Mouse (Mus musculus): Measurements from ENCODE around the gene Rhoj.
"Not testable (repeated sequence)": the region's sequence is repeated elsewhere in the genome, so short reads cannot be mapped to it uniquely, and the experiment has no call there.

Rhoj gene

DNA sequence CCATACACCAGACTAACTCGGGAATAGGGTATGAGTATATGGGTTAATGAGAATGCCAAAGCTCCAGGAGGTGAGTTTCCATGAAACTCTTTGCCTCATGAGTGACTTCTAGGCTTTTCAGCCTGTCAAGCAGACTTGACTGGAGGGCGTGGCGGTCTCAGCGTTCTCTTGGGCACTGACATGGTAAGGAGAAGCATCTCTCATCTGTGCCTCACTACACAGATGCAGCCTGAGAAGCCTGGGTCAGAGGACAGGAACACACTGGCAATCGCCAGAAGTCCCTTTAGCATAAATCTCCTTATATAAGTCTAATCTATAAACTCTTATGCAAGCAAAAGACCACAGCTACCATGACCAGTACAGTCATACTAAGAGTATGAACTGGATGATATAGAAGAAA lies 41.4 kb downstream of the Rhoj start:
- DNase-seq (ENCODE audit: low read depth, low spot score): not testable (repeated sequence)

DNA sequence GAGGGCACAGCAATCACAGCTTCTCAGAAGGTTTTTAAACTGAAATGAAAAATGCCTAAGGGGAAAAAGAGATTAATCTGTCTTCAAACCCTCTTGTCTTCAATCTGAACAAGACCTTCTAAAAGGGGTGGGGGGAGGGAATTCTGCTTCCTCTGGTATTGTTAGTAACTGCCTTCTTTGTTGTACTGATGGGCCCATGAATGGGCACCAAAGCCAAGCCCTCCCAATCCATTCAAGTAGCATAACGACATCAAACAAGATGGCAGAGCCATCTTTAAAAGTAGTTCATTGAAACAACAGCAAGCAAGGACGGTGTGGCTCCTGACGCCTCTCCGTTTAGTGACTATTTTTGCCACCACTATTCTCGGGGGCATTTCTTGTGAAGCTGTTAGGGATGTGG lies 42.6 kb downstream of the Rhoj start:
- no peak for DNase-seq (ENCODE audit: low read depth, low spot score)

DNA sequence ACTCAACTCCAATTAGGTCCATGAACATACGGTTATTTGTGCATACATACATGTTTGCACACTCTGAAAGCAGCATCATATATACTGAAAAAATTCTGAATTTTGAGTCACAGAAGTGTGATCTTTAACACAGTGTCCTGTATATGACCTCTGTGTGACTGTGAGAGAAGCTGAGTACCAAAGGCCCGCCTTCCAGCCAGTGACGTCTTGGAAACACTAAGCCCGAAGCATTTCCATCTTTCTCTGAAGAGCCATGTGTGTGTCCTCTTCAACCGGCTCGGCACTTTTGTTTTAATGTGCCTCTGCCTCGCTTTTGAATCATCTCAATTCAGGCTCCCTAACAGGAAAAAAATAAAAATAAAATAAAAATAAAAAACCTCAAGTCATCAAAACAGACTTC lies 43.7 kb downstream of the Rhoj start:
- no peak for DNase-seq (ENCODE audit: low read depth, low spot score)

DNA sequence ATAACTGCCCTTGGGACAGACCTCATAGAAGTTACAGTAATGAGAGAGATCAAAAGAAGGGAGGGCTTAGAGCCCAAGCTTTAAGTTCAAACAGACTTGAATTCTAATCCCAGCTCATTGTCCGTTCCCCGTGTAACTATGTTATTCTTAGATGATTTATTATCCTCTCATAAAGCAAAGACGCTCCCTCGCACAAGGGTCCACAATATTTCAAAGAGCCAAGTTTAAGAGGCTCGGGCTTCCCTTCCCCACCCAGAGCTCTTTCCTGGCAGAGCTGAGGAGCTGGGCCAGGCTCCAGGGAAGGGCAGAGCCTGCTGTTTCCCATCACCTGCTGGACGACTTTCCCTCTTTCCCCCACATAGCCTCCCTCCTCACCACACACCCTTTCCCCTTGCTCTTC lies 44.3 kb downstream of the Rhoj start:
- no peak for DNase-seq (ENCODE audit: low read depth, low spot score)

DNA sequence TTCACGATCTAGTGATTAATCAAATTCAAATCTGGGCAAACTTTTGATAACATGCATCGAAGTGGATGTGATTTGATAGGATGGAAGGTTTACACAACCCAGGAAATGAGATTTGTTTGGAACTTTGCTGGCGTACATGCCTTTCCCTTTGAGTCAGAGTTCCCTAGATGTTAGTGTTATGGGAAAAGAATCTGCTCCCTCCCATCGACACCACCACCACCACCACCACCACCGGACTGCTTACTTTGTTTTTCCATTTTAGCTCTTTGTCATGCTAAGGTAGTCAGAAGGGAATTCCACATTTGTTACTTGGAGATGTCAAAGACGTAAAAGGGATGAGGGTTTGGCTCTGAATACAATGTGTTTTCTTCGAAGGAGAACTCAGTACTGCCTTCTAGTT lies 46.2 kb downstream of the Rhoj start:
- peak; percentile 79 for DNase-seq (ENCODE audit: low read depth, low spot score)

DNA sequence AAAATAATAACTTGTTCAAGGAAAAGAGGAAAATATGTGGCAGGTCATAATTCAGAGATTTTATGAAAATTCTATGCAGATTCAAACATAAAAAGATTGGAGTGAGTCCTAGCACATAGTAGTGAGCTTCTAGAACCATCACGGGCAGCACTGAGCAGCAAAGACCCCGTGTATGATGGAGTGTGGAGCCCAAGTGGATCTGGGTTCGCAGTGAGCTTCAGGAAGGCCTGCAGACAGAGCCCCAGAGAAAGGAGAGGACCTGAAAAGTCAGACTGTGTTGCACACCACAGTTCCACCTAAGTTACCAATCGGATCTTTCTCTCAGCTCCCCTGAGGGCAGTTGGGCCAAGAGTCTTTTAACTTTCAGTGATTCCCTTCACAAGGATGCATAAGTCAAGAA lies 49.7 kb downstream of the Rhoj start:
- DNase-seq (ENCODE audit: low read depth, low spot score): no peak

DNA sequence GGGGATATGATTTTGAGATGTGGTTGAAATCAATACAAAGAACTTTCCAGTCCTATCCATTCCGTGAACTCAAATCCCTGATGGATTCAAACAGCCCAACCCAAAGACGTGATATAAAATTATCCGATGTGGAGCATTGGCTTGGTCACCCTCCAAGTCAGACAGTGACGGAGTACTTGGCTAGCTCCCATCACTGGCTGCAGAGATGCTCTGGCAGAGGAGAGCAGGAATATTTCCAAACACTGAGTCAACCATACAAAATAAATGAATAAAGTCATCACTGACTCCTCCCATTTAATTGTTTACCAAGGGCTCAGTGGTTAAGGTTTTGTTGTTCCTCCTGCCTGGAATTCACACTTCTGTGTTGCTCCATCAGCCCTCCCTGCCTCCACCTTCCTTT lies 50.6 kb downstream of the Rhoj start:
- peak; percentile 89 for DNase-seq (ENCODE audit: low read depth, low spot score)

DNA sequence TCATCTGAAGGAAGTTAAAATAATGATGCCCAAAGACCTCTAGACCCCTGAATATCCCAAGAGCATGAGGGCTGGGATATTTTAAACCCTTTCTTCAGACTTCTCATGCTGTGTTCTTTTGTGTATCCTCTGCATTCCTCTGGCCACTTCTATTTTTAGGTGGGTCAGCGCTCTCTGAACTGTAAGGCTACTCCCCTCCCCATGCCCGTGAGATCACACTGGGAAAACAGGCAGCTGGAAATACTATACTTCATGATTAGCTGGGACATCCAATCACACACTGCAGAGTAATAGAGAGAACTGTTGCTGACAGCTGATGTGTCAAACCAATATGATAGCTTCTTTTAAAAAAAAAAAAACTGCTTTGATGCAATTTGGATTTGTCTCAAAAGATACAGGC lies 51.4 kb downstream of the Rhoj start:
- no peak for DNase-seq (ENCODE audit: low read depth, low spot score)

DNA sequence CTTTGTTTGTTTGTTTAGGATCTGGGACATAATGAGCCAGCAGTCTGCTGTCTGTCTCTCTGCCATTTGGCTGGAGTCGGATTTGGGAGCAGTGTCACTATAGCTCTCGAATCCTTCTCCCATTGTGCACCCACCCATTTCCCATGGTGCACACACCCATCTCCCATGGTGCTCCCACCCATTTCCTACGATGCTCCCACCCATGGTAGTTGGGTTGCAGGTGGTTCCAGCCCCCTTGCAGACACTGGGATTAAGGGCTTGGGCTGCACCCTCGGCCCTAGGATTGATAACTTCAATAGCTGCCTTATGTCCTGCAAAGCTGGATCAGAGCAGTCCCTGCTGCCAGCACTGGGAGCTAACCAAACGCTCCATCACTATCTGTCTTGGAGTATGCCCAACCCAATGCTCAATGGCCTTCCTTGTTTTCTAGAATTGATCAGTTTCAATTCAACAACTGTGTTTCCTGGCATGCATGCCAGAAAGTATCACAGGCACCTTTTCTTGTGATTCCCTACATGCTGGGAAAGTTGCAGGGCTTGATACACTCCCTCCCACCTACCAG lies 51.9 kb downstream of the Rhoj start:
- no peak for DNase-seq (ENCODE audit: low read depth, low spot score)

DNA sequence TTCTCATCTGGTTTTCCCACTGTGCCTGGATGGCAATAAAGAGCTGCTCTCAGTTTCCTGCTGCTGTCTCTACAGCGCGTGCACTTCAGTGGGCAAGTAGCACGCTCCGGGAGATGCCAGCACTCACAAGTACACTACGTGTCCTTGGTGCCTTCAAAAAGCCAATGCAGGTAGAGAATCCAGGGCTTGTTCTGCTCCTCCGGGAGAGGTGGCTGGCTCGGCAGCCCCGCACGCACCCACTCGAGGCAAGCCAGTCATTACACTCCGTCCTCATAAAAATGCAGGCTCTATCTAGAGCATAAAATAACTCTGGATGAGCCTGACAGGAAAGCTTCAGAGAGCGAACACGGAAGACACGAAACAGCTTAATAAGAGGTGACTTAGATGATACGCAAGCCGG lies 54.3 kb downstream of the Rhoj start:
- DNase-seq (ENCODE audit: low read depth, low spot score): no peak

DNA sequence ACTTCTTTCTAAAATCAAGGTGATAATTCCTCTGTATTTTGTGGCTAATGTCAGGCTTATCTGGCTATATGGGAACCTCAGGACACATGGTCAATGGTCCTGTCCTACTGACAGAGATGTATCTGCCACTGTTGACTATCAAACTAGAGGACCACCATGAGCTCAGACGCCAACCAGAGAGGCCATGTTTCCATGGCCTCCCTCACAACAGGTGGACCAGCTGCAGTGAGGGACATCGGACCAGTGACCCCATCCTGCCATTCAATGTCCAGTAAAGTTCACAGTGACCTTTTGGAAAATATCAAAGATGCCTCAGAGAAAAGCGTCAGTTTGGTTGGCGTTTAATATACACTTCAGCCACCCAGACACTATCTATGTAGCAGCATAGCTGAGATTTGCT lies 56.3 kb downstream of the Rhoj start:
- DNase-seq (ENCODE audit: low read depth, low spot score): no peak

DNA sequence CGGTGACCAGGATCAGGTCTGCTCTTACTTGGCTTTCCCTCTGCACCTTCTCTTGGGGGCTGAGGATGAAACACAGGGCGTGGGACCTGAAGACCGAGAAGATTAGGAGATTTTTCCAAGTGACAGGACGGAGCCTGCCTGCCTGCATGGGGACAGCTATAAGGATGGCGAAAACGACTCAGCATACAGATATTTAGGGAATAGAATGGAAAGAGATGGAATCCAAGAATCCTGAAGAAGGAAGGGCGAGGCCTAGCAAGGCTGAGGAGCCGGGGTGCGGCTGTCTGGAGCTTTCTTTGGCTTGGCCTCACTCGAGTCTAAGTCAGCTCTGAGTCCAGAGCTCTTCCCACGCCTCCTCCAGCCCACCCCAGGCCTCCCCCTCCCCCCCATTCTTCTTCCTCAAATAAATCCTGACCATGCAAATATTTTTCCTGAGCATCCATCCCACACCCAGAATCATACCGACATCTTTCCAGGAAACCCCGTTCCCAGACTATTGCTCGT lies 57.6 kb downstream of the Rhoj start:
- DNase-seq (ENCODE audit: low read depth, low spot score): no peak

DNA sequence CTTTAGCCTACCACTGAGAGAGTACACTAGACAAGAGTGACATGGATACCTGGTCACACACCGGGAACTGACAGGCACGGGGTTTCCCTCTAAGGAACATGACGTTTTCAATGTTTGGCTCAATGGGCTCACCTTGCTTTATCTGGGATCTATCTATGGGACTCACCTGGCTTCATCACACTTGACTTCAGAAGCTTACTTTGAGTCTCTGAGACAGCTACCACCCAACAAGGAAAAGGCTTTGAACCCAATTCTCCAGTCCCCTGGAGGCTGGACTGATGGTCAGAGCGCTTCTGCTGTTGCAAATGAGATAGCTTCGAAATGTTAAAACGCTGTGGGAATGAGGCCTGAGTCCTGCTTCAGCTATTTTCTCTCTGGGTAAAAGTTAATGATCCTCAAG lies 59.2 kb downstream of the Rhoj start:
- no peak for DNase-seq (ENCODE audit: low read depth, low spot score)

DNA sequence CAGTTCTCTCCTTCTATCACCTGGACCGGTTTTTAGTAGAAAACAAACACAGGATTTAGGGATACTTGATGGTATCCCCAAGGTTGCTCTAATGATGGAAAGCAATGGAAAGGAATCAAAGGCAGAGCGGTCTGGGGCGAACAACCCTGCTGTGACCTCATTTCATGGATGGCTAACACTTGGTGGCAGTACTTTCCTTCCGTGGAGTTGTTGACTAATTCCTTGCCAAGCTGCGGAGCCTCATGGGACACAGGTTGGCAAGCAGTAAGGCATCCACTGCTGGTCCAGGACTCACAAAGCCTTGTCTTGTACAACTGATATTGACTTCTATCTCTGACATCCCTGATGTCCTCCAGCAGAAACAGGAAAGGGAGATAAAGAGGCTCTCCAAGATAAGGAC lies 60.4 kb downstream of the Rhoj start:
- DNase-seq (ENCODE audit: low read depth, low spot score): no peak

DNA sequence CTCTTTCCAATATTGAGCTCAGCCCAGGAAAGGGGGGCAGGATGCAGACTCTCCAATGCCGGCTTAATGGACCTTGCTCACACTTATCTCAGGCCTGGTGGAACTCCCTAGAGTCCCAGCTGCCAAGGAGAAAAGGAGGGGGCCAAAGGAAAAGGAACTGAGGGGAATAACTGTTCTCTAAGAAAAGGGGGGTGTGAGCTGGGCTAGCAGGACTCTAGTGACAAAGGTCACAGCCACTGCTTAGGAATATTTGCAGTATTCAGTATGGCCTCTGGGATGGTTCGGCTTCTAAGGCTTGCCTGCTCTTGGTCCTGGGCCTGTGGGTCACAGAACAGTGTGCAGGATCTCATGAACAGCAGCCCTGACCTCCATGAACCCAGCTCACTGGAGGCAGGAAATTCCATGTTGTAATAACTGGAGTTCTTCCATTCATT lies 61.3 kb downstream of the Rhoj start:
- peak; percentile 65 for DNase-seq (ENCODE audit: low read depth, low spot score)

DNA sequence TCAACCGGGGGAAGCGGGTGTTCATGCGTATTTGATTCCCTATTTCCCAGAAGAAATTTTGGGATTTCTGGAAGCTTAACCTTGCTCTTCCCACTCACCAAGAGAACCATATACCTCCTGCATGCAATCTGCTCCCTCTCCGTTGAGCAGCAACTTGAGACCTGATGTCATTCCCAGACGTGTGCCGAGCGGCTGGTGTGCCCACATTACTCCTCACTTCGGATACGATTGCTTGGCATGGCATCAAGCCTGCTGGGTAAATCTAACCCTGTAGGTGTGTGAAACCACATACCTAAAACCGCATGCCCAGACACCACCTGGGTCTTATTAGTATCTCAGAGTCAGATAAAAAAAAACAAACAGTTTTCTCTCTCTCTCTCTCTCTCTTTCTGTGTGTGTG lies 66.3 kb downstream of the Rhoj start:
- DNase-seq (ENCODE audit: low read depth, low spot score): no peak

DNA sequence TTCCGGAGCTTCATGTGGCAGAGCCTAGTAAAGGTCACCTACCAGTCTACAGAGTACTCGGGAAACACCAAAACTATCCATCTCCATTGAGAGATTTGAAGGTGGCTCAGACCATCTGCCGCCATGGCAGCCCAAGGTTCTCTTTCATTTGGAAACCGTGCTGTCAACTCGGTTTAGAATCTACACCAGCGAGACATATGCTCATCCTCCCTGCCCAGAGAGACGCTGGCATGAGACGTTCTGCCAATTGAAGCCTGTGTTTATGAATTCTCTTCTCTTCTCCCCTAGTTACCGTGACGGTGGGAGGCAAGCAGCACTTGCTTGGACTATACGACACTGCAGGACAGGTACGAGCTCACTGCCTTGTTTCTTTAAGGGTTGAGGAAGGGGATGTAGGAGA lies 66.9 kb downstream of the Rhoj start:
- DNase-seq (ENCODE audit: low read depth, low spot score): no peak

DNA sequence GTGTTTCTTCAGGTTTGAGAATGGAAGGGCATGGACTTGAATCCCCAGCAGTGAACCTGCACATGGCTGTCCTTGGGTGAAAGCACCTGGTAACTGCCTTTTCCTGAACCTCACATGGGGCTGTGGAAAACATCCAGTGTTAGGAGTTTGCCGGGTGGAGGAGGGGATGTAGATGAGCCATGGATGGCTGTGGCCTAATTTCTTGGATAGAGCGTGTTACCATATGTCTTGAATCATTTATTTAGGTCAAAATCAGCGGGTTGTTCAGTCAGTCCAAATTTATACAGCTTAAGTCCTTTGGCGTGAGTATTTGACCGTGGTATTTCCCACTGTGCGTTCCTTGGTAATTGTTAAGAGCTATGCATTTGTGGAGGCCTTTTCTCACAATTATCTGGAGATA lies 68.0 kb downstream of the Rhoj start:
- no peak for DNase-seq (ENCODE audit: low read depth, low spot score)

DNA sequence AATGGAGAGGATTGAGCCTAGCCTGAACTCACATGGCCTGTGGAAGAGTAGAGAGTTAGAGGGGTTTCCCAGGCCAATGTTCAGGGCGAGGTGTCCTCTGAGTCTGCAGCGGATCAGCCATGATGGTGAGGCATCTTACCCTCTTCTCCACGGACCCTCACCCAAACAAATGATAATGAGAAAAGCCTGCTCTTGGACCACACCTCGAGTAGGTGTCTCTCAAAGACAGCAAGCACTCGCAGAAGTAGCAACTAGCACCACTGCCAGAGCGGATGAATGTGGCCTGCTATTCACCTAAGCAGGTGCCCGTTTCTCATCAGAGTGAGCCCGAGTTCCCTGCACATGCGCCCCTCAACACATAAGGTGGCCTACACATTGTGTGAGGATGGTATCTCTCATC lies 78.6 kb downstream of the Rhoj start:
- no peak for DNase-seq (ENCODE audit: low read depth, low spot score)

DNA sequence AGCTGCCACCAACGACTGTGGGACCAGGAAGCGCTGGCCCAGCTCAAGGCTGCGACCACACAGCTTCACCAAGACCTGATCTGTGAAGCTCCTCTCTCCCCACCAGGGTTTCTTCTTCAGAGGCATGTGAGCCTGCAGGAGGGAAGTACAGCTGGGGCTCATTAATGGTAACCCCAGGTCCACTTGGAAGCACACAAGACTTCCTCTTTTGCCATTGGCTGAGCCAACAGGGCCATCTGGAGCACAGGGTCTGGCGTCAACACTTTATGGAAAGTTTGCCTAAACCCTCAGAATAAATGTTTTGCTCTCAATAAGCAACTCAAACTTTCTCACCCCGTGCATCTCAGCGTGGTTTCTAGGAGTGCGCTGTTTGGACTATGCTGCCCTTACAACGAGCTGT lies 79.0 kb downstream of the Rhoj start:
- DNase-seq (ENCODE audit: low read depth, low spot score): no peak

DNA sequence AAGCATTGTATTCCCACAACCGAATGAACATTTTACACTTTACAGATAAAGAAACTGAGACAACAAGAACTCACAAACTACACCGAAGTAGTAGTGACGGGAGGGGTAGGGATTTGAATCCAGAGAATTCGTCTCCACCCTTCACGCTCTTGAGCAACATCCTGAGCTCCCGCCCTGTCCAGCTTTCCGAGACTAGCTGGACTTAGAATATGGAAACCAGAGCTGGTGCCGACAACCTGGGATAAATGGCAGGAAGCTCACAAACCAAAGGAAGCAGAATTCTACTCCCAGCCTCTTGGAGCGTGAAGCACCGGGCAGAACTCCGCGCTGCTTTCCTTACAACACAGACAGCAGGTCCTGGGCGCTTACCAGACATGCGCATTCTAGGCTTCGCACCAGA lies 79.7 kb downstream of the Rhoj start:
- DNase-seq (ENCODE audit: low read depth, low spot score): no peak

DNA sequence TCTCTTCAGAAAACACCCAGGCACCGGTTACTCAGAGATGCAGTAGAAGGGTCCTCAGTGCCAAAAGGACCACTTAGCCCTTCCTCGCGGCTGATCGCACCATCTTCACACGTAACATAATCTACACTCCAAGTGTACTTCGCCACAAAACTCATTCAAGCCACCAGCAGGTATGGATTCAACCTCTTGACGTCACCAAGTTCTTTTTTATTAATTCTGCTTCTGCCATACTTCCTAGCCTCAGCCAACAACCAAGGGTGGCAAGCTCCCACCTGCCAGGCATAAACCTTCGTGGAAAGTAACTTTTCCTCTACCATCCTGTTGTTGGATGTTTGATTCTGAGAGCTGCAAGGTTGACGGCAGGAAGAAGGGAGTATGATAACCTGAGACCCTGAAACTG lies 80.4 kb downstream of the Rhoj start:
- no peak for DNase-seq (ENCODE audit: low read depth, low spot score)

DNA sequence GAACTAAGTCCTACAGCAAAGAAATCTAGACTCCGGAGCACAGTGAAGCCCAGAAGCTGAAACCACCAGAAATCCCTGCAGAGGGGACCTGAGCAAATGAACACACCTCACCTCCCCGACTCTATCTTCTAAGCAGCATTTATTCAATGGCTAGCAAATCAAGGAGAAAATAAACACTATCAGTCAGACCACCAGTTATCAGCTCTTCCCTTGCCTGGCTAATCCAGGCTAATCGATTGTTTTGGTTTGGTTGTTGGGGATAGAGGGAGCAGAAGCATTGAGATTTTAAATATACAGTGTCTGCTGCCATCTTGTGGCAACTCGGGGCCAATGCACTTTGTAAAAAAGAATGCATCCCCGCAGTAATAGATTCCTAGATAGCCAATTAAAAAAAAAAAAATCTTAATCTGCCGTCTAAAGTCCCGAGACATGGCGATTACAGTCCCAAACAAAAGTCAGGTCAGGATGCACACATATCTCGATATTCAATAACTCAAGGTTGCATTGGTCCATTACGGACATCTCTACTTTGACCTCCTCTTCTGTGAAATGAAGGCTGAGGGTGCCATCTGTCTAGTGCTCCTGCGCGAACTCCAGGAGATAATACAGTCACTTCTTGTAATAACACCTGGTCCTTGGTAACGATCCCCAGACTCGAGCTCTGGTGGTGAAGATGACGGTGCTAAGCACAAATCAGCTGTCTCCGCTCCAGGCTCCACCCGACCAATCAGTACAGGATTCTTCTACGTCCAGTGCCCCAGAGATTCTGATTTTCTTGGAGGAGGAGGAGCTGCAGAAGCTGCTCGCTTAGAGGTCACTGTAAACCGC lies 81.4 kb downstream of the Rhoj start:
- DNase-seq (ENCODE audit: low read depth, low spot score): peak; percentile 60

All from 3T3-L1 (cell line).